Mouse (Mus musculus): Measurements from ENCODE around the gene Ddc.

- TF ChIP-seq CTCF (IDR thresholded peaks at IDR 0.05; ENCODE audit: low read depth, low read length) (no peak), POLR2AphosphoS5 (IDR thresholded peaks at IDR 0.05; ENCODE audit: insufficient replicate concordance, low read depth, low read length) (no peak)
Observed at GRCm38 (mm10) chr11:11837384-11837783, 60.6 kb downstream of the Ddc start.
